Mouse (Mus musculus) heart, embryonic 14.5 days (tissue): Measurements from ENCODE around the gene Lce1b. TPM values are rescaled to one million over a fixed set of nuclear protein-coding genes. Genes with fewer than 3 reads are reported as not detected.

Source experiments
- ATAC-seq: fragments of 200-750 bp; cut with Nextera tagmentation; 2 replicates; pipeline ENCODE4 v1.8.0; 2017; ENCODE audit warnings: low read depth, moderate TSS enrichment; ENCODE audit not compliant: insufficient number of reproducible peaks, insufficient read depth, low FRiP score
- H3K27ac ChIP-seq, 2 experiments: fragments of 200-500 bp in 1 of 2; fragments of 300-500 bp in 1 of 2; sonication (generic) in 1 of 2; replicated peaks in 1 of 2; 2 replicates each; pipeline ENCODE4 v1.5.1; 2012 to 2014; ENCODE audit warnings: low read depth in 2 of 2, low read length in 2 of 2, control low read depth in 1 of 2, mild to moderate bottlenecking in 1 of 2, mixed read lengths in 1 of 2; ENCODE audit not compliant: control insufficient read depth in 1 of 2, insufficient read depth in 1 of 2
- H3K27me3 ChIP-seq: fragments of 300-500 bp; sonication (generic); 2 replicates; pipeline ENCODE4 v1.6.1; 2014; ENCODE audit warnings: mild to moderate bottlenecking, low read length, control low read depth; ENCODE audit not compliant: control insufficient read depth, insufficient read depth
- H3K36me3 ChIP-seq: fragments of 300-500 bp; sonication (generic); 2 replicates; pipeline ENCODE4 v1.6.1; 2014; ENCODE audit warnings: mild to moderate bottlenecking, control low read depth, low read length, mixed read lengths; ENCODE audit not compliant: control insufficient read depth, insufficient read depth
- H3K4me1 ChIP-seq, 2 experiments: fragments of 200-500 bp in 1 of 2; fragments of 300-500 bp in 1 of 2; sonication (generic) in 1 of 2; 2 replicates each; pipeline ENCODE4 v1.6.1; 2012 to 2014; ENCODE audit warnings: low read length in 2 of 2, control low read depth in 1 of 2, mixed read lengths in 1 of 2; ENCODE audit not compliant: control insufficient read depth in 2 of 2, insufficient read depth in 2 of 2
- H3K4me2 ChIP-seq: fragments of 300-500 bp; sonication (generic); 2 replicates; pipeline ENCODE4 v1.6.1; 2014; ENCODE audit warnings: mild to moderate bottlenecking, low read length
- H3K4me3 ChIP-seq, 2 experiments: fragments of 200-500 bp in 1 of 2; fragments of 300-500 bp in 1 of 2; sonication (generic) in 1 of 2; 2 replicates each; pipeline ENCODE4 v1.5.1; 2012 to 2014; ENCODE audit warnings: low read length in 2 of 2, mild to moderate bottlenecking in 2 of 2, control low read depth in 1 of 2, low read depth in 1 of 2, moderate library complexity in 1 of 2; ENCODE audit not compliant: control insufficient read depth in 1 of 2, insufficient read depth in 1 of 2
- H3K9ac ChIP-seq: fragments of 300-500 bp; sonication (generic); 2 replicates; pipeline ENCODE4 v1.6.1; 2014; ENCODE audit warnings: mild to moderate bottlenecking, low read length
- H3K9me3 ChIP-seq: fragments of 300-500 bp; sonication (generic); 2 replicates; pipeline ENCODE4 v1.6.1; 2016; ENCODE audit warnings: low read length, control low read depth; ENCODE audit not compliant: control insufficient read depth
- whole genome bisulfite sequencing: fragments of 180-500 bp; shearing (Covaris S2); extraction: QIAGEN DNeasy Blood & Tissue Kit; methylation state at CpG from one replicate; pipeline ENCODE4 v1.1.7; 2014; 5-methylcytosine and 5-hydroxymethylcytosine counted together
- polyA plus RNA-seq: library from polyadenylated mRNA; unstranded; fragments of >200 nt; fragmentation: Nextera tagmentation; extraction: Ambion mirVana; gene quantifications from 2 replicates; pipeline ENCODE4 v1.2.1, GENCODE M21; 2014

Gene Lce1b
- polyA plus RNA-seq, 1 experiment from 2014 or later = not detected

DNA sequence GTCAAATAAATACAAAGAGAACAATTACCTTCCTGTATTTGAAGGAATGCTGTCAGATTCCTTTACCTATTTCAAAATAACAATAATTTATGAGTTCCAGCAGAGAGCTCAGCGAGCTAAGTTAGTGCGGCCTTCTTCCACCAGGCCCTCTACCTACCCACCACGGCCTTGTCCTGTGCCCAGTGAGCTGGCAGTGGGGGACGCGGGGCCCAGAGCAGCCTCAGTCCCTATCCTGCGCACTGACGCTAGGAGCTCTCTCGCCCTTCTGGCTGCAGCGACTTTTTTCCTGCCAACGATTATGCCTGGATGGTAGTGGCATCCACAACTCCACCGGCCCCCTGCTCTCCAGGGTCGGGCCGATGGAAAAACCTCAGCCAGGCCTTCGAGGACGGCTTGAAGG is 16.9 kb downstream of the Lce1b start:
- Histone ChIP-seq H3K36me3 (no peaks in the 10 kb centered on the region), H3K4me3 (no peak overlapping the region)
- no peak for ATAC-seq

DNA sequence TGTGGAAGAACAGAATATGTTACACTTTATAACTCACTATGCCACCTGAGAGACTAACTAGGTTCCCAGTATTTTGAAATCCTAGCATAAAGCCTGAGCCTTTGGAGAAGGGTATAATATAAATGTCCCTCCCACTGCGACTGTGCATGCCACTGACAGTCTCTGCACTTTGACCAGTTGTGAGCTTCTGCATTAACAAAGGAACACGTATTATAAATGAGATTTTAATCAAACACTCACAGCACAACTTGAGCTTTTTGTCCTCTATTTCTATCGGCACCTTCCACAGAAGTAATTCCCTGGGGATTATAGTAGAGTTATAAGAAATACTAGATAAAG is 18.1 kb downstream of the Lce1b start:
- ATAC-seq = no peak
- no peaks in the 10 kb centered on the region for H3K27me3 ChIP-seq
- WGBS = 69% methylated on average over 3 of the region's 3 CpGs
- no peaks in the 10 kb centered on the region for H3K36me3 ChIP-seq
- H3K9ac ChIP-seq = no peak overlapping the region
- H3K4me1 ChIP-seq = no peaks in the 10 kb centered on the region
- H3K4me3 ChIP-seq = no peak overlapping the region
- H3K27ac ChIP-seq = no peak overlapping the region
- H3K4me2 ChIP-seq = no peak overlapping the region
- H3K9me3 ChIP-seq = no peaks in the 10 kb centered on the region

More for the DNA sequence above, 16.9 kb downstream of the Lce1b start:
- WGBS = 89% methylated on average over 15 of the region's 15 CpGs
- H3K27me3 ChIP-seq = no peaks in the 10 kb centered on the region
- no peaks in the 10 kb centered on the region for H3K4me1 ChIP-seq
- no peak overlapping the region for H3K4me2 ChIP-seq
- H3K27ac ChIP-seq = no peak overlapping the region
- no peaks in the 10 kb centered on the region for H3K9me3 ChIP-seq
- no peak overlapping the region for H3K9ac ChIP-seq

DNA sequence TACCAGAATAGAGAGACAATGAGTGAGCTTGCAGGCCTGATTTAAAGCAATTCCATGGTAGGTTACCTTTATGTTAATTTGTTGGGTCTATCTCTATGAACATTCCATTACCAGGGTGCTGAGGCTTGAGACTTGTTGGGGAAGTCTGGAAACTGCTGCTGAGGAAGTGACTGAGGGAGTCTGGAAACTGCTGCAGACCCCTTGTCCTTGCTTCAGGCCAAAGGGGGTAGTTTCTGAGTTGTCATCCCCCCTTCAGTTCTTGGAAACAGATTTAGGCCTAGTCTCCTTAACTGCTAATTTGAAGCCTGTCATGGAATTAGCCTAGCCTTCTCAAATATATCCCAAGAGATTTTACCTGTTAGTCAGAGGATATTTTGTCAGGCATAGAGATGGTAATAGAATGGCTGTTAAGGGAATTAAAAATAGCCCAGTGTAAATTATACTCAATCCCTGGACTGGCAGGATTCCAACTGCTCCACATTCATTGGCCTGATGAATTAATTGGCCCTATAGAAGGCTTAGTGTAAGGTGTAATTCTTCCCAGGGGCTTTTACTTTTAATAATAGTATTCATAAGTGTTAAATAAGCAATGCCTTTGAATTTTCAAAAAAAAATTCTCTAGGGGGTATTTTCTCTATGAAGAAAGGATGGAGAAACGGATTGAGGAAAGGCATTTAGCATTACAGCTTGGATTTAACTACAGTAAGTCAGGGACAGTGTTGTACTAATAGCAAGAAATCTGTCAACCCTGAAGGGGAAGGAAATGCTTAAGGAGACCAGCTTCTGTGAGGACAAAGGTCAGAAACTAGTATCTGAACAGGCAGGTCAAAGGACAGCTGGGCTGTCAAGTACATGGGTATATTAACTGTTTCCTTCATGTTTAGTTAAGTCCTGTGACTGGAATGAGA is 18.7 kb downstream of the Lce1b start:
- H3K4me2 ChIP-seq = no peak overlapping the region
- no peaks in the 10 kb centered on the region for H3K27me3 ChIP-seq
- no peak overlapping the region for H3K9ac ChIP-seq
- ATAC-seq = no peak
- H3K36me3 ChIP-seq = no peaks in the 10 kb centered on the region
- H3K4me1 ChIP-seq = no peaks in the 10 kb centered on the region
- 57% methylated on average over 1 of the region's 1 CpGs for WGBS
- H3K27ac ChIP-seq = no peak overlapping the region
- no peaks in the 10 kb centered on the region for H3K9me3 ChIP-seq
- no peak overlapping the region for H3K4me3 ChIP-seq

DNA sequence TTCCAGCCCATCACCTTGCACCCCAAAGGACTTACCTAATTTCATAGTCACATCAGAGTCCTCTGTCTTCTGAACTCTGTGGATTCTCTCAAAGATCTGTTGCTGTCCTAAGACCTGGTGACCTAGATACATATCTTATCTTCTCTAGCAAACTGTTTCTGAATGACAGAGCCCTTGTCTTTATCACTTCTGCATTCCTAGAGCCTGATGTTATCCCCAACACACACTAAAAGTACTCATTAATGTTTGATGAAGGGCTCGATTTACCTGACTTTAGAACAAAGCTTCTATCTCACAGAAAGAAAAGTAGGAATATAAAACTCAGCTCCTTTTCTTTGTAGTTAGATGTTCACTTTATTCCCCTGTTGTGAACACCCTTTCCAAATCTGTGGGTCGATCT is 35.2 kb downstream of the Lce1b start, which contains the start of gene Lce6a:
Gene Lce6a, minus strand, starts transcription at position 101 of the 400 bp plus-strand sequence.
- no peak within 1 kb of the TSS for H3K4me3 ChIP-seq
- WGBS = 60% methylated on average over 2 of the region's 2 CpGs
- no peaks in the 10 kb centered on the region for H3K27me3 ChIP-seq
- no peak within 1 kb of the TSS for H3K4me2 ChIP-seq
- H3K9me3 ChIP-seq = no peaks in the 10 kb centered on the region
- no peaks in the 10 kb centered on the region for H3K36me3 ChIP-seq
- no peak within 1 kb of the TSS for H3K9ac ChIP-seq
- no peak within 1 kb of the TSS for H3K27ac ChIP-seq
- H3K4me1 ChIP-seq = no peaks in the 10 kb centered on the region
- no peak for ATAC-seq

DNA sequence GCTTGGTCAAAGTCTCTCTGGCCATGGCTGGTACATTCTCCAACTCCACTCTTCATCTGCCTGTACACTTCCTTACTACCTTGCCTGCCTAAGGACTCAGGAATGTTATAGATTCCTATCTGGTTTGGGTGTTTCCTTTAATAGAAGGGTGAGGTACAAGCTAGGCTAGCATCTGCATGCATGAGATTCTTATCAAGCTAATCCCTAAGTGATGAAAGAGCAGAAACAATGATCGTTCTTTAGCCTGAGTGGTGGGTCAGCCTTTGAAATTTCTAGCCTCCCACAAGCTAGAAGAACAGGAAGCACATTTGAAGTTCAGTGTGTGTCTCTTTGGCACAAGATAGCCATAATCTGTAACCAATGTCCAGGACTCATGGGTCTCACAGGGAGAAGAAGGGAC is 46.9 kb downstream of the Lce1b start:
- Histone ChIP-seq H3K4me3 (no peak overlapping the region), H3K4me2 (no peak overlapping the region), H3K27me3 (no peaks in the 10 kb centered on the region), H3K9ac (no peak overlapping the region), H3K27ac (no peak overlapping the region), H3K36me3 (no peaks in the 10 kb centered on the region), H3K9me3 (no peaks in the 10 kb centered on the region), H3K4me1 (no peaks in the 10 kb centered on the region)
- no peak for ATAC-seq
- WGBS = 15% methylated on average over 1 of the region's 1 CpGs

DNA sequence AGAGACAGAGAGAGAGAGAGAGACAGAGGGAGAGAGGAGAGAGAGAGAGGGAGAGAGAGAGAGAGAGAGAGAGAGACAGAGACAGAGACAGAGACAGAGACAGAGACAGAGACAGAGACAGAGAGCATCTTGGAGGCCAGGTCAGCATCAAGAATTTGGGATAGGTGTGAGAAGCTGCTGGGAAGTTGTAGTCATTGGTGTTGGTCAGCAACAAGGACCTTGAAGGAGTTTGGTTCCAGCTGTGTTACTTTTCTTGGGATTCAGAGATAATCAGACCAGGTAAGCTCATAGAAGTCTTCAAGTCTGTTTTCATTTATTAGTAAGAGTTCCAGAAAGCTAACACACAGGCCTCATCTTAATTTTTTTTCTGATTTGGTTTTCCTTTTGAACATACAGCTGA is 49.3 kb downstream of the Lce1b start, which contains the start of gene 2210017I01Rik:
Gene 2210017I01Rik, minus strand, starts transcription at position 101 of the 400 bp plus-strand sequence.
- Histone ChIP-seq H3K4me3 (no peak within 1 kb of the TSS), H3K9ac (no peak within 1 kb of the TSS), H3K27ac (no peak within 1 kb of the TSS), H3K36me3 (no peaks in the 10 kb centered on the region), H3K4me2 (no peak within 1 kb of the TSS), H3K9me3 (no peaks in the 10 kb centered on the region), H3K4me1 (no peaks in the 10 kb centered on the region), H3K27me3 (no peaks in the 10 kb centered on the region)
- no peak for ATAC-seq
